Mouse (Mus musculus): ENCODE measurements around the gene Nfatc2ip.

- TF ChIP-seq CTCF (IDR thresholded peaks at IDR 0.05; ENCODE audit: control insufficient read depth, insufficient read depth, insufficient replicate concordance, low read depth, low read length) (no peak), POLR2A (IDR thresholded peaks at IDR 0.05; ENCODE audit: control insufficient read depth, low read depth, low read length) (no peak)
These were observed 47.5 kb upstream of the Nfatc2ip start for GRCm38 (mm10) chr7:126443997-126444396.

Measured in testis, adult 2 months (tissue).